Mouse (Mus musculus): ENCODE measurements around the gene Rps5. TPM values are rescaled to one million over a fixed set of nuclear protein-coding genes. Genes with fewer than 3 reads are reported as not detected.
"Not testable (repeated sequence)": the region's sequence is repeated elsewhere in the genome, so short reads cannot be mapped to it uniquely, and the experiment has no call there.

Gene Rps5
- 660 and 762 TPM in 2 replicates for polyA plus RNA-seq (2014; fragmentation: Nextera tagmentation; extraction: Ambion mirVana)

- Histone ChIP-seq H3K9me3 (ENCODE audit: control insufficient read depth, low read length) (no peaks in the 10 kb centered on the region), H3K27ac (replicated peaks in 1 of 2; ENCODE audit: control insufficient read depth in 1 of 2, insufficient read depth in 1 of 2, low read depth in 2 of 2, low read length in 2 of 2) (peak within 1 kb of the TSS; percentile 91), H3K4me1 (ENCODE audit: control insufficient read depth in 2 of 2, insufficient read depth in 2 of 2, low read length in 2 of 2) (peaks cover 2 to 11% of the 10 kb centered on the region in 2 experiments; a peak in 3 of 4 replicates), H3K4me3 (ENCODE audit: control insufficient read depth in 1 of 2, insufficient read depth in 1 of 2, low read depth in 1 of 2, low read length in 2 of 2) (peak within 1 kb of the TSS; percentile 83 to 86), H3K27me3 (ENCODE audit: control insufficient read depth, insufficient read depth, low read length) (no peaks in the 10 kb centered on the region), H3K4me2 (ENCODE audit: low read length) (peak within 1 kb of the TSS; percentile 93), H3K9ac (ENCODE audit: low read length) (peak within 1 kb of the TSS; percentile 91), H3K36me3 (ENCODE audit: control insufficient read depth, insufficient read depth, low read length) (peaks cover 39% of the 10 kb centered on the region)
- peak; percentile 99 for ATAC-seq (ENCODE audit: insufficient number of reproducible peaks, insufficient read depth, low FRiP score, low read depth)
- WGBS = under 1% methylated on average over 55 of the region's 55 CpGs
Observed at GRCm38 (mm10) chr7:12921705-12922465, at the start of gene Rps5. Gene Rps5, plus strand, starts transcription at chr7:12922290.

GRCm38 (mm10) chr7:12874301-12874700 is 47.8 kb upstream of the Rps5 start:
- Histone ChIP-seq H3K27ac (replicated peaks in 1 of 2; ENCODE audit: control insufficient read depth in 1 of 2, insufficient read depth in 1 of 2, low read depth in 2 of 2, low read length in 2 of 2) (no peak overlapping the region), H3K9ac (ENCODE audit: low read length) (no peak overlapping the region), H3K4me2 (ENCODE audit: low read length) (no peak overlapping the region), H3K4me1 (ENCODE audit: control insufficient read depth in 2 of 2, insufficient read depth in 2 of 2, low read length in 2 of 2) (no peaks in the 10 kb centered on the region), H3K27me3 (ENCODE audit: control insufficient read depth, insufficient read depth, low read length) (no peaks in the 10 kb centered on the region), H3K36me3 (ENCODE audit: control insufficient read depth, insufficient read depth, low read length) (no peaks in the 10 kb centered on the region), H3K4me3 (ENCODE audit: control insufficient read depth in 1 of 2, insufficient read depth in 1 of 2, low read depth in 1 of 2, low read length in 2 of 2) (no peak overlapping the region), H3K9me3 (ENCODE audit: control insufficient read depth, low read length) (peaks cover 4% of the 10 kb centered on the region; the same call in 1 of the 2 replicates)
- ATAC-seq (ENCODE audit: insufficient number of reproducible peaks, insufficient read depth, low FRiP score, low read depth) = no peak
- WGBS = 15% methylated on average over 3 of the region's 3 CpGs

DNA sequence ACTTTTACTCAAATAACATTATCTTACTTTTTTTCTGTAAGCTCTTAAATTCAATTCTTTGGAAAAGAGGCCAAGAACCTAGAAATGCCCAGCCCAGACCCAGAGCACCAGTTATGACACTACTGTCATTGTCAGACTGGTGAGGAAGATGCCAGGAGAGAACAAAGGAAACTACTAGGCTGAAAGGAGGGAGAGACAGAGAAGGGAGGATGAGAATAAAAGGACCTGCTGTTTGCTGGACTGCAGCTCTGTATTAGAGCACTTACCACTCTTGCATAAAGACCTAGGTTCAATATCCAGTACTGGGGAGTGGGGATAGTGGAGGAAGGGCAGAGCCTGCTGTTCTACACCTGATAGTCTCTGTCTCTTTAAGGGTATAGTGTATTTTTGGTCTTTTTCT is 42.1 kb upstream of the Rps5 start:
- Histone ChIP-seq H3K27me3 (ENCODE audit: control insufficient read depth, insufficient read depth, low read length) (no peaks in the 10 kb centered on the region), H3K4me1 (ENCODE audit: control insufficient read depth in 2 of 2, insufficient read depth in 2 of 2, low read length in 2 of 2) (peaks cover 2 to 6% of the 10 kb centered on the region in 2 experiments; a peak in 3 of 4 replicates), H3K9ac (ENCODE audit: low read length) (no peak overlapping the region), H3K27ac (replicated peaks in 1 of 2; ENCODE audit: control insufficient read depth in 1 of 2, insufficient read depth in 1 of 2, low read depth in 2 of 2, low read length in 2 of 2) (no peak overlapping the region), H3K4me2 (ENCODE audit: low read length) (no peak overlapping the region), H3K9me3 (ENCODE audit: control insufficient read depth, low read length) (no peaks in the 10 kb centered on the region), H3K36me3 (ENCODE audit: control insufficient read depth, insufficient read depth, low read length) (peaks cover 12% of the 10 kb centered on the region), H3K4me3 (ENCODE audit: control insufficient read depth in 1 of 2, insufficient read depth in 1 of 2, low read depth in 1 of 2, low read length in 2 of 2) (no peak overlapping the region)
- no peak for ATAC-seq (ENCODE audit: insufficient number of reproducible peaks, insufficient read depth, low FRiP score, low read depth)

- peaks cover 17% of the 10 kb centered on the region for H3K36me3 ChIP-seq (ENCODE audit: control insufficient read depth, insufficient read depth, low read length)
- peak overlapping the region; percentile 49 to 84 for H3K4me3 ChIP-seq (ENCODE audit: control insufficient read depth in 1 of 2, insufficient read depth in 1 of 2, low read depth in 1 of 2, low read length in 2 of 2)
- not testable (repeated sequence) for ATAC-seq (ENCODE audit: insufficient number of reproducible peaks, insufficient read depth, low FRiP score, low read depth); H3K27ac ChIP-seq (replicated peaks in 1 of 2; ENCODE audit: control insufficient read depth in 1 of 2, insufficient read depth in 1 of 2, low read depth in 2 of 2, low read length in 2 of 2); H3K27me3 ChIP-seq (ENCODE audit: control insufficient read depth, insufficient read depth, low read length); H3K9me3 ChIP-seq (ENCODE audit: control insufficient read depth, low read length); H3K4me1 ChIP-seq (ENCODE audit: control insufficient read depth in 2 of 2, insufficient read depth in 2 of 2, low read length in 2 of 2)
- WGBS = 44% methylated on average over 8 of the region's 8 CpGs
- 0 out of 2 replicates have a peak overlapping the region, but pooled peaks have one; percentile 34 for H3K9ac ChIP-seq (ENCODE audit: low read length)
- H3K4me2 ChIP-seq (ENCODE audit: low read length) = peak overlapping the region; percentile 90
Observed at GRCm38 (mm10) chr7:12880497-12880896, 41.6 kb upstream of the Rps5 start.

- H3K27ac ChIP-seq (replicated peaks in 1 of 2; ENCODE audit: control insufficient read depth in 1 of 2, insufficient read depth in 1 of 2, low read depth in 2 of 2, low read length in 2 of 2) = peak within 1 kb of the TSS in 1 of 2 experiments; percentile 25; a peak in 2 of 4 replicates
- ATAC-seq (ENCODE audit: insufficient number of reproducible peaks, insufficient read depth, low FRiP score, low read depth) = peak; percentile 98
- WGBS = 1% methylated on average over 35 of the region's 35 CpGs
Observed at GRCm38 (mm10) chr7:12880911-12881660, 41.0 kb upstream of the Rps5 start, which contains the start of gene Zfp128. Gene Zfp128, plus strand, starts transcription at chr7:12881177.

GRCm38 (mm10) chr7:12886563-12887266 is 35.4 kb upstream of the Rps5 start:
- Histone ChIP-seq H3K27me3 (ENCODE audit: control insufficient read depth, insufficient read depth, low read length) (no peaks in the 10 kb centered on the region), H3K9ac (ENCODE audit: low read length) (no peak overlapping the region), H3K36me3 (ENCODE audit: control insufficient read depth, insufficient read depth, low read length) (peaks cover 76% of the 10 kb centered on the region), H3K4me3 (ENCODE audit: control insufficient read depth in 1 of 2, insufficient read depth in 1 of 2, low read depth in 1 of 2, low read length in 2 of 2) (no peak overlapping the region), H3K9me3 (ENCODE audit: control insufficient read depth, low read length) (no peaks in the 10 kb centered on the region), H3K4me2 (ENCODE audit: low read length) (no peak overlapping the region), H3K27ac (replicated peaks in 1 of 2; ENCODE audit: control insufficient read depth in 1 of 2, insufficient read depth in 1 of 2, low read depth in 2 of 2, low read length in 2 of 2) (no peak overlapping the region), H3K4me1 (ENCODE audit: control insufficient read depth in 2 of 2, insufficient read depth in 2 of 2, low read length in 2 of 2) (peaks cover 0 to 3% of the 10 kb centered on the region in 2 experiments; a peak in 2 of 4 replicates)
- WGBS = 90% methylated on average over 12 of the region's 12 CpGs
- ATAC-seq (ENCODE audit: insufficient number of reproducible peaks, insufficient read depth, low FRiP score, low read depth) = no peak

More at GRCm38 (mm10) chr7:12880911-12881660, 41.0 kb upstream of the Rps5 start, which contains the start of gene Zfp128:
- H3K4me3 ChIP-seq (ENCODE audit: control insufficient read depth in 1 of 2, insufficient read depth in 1 of 2, low read depth in 1 of 2, low read length in 2 of 2) = peak within 1 kb of the TSS; percentile 75 to 84
- H3K9ac ChIP-seq (ENCODE audit: low read length) = peak within 1 kb of the TSS; percentile 86
- no peaks in the 10 kb centered on the region for H3K9me3 ChIP-seq (ENCODE audit: control insufficient read depth, low read length)
- no peaks in the 10 kb centered on the region for H3K27me3 ChIP-seq (ENCODE audit: control insufficient read depth, insufficient read depth, low read length)
- H3K36me3 ChIP-seq (ENCODE audit: control insufficient read depth, insufficient read depth, low read length) = peaks cover 23% of the 10 kb centered on the region
- peaks cover 2 to 6% of the 10 kb centered on the region in 2 experiments; a peak in 3 of 4 replicates for H3K4me1 ChIP-seq (ENCODE audit: control insufficient read depth in 2 of 2, insufficient read depth in 2 of 2, low read length in 2 of 2)
- H3K4me2 ChIP-seq (ENCODE audit: low read length) = peak within 1 kb of the TSS; percentile 90

- Histone ChIP-seq H3K27ac (replicated peaks in 1 of 2; ENCODE audit: control insufficient read depth in 1 of 2, insufficient read depth in 1 of 2, low read depth in 2 of 2, low read length in 2 of 2) (no peak overlapping the region), H3K4me3 (ENCODE audit: control insufficient read depth in 1 of 2, insufficient read depth in 1 of 2, low read depth in 1 of 2, low read length in 2 of 2) (no peak overlapping the region), H3K4me2 (ENCODE audit: low read length) (no peak overlapping the region), H3K36me3 (ENCODE audit: control insufficient read depth, insufficient read depth, low read length) (peaks cover 82% of the 10 kb centered on the region), H3K9ac (ENCODE audit: low read length) (no peak overlapping the region), H3K9me3 (ENCODE audit: control insufficient read depth, low read length) (no peaks in the 10 kb centered on the region), H3K27me3 (ENCODE audit: control insufficient read depth, insufficient read depth, low read length) (no peaks in the 10 kb centered on the region), H3K4me1 (ENCODE audit: control insufficient read depth in 2 of 2, insufficient read depth in 2 of 2, low read length in 2 of 2) (no peaks in the 10 kb centered on the region; a peak in 1 of 4 replicates)
- WGBS = 92% methylated on average over 5 of the region's 5 CpGs
- ATAC-seq (ENCODE audit: insufficient number of reproducible peaks, insufficient read depth, low FRiP score, low read depth) = no peak
Observed at GRCm38 (mm10) chr7:12887585-12887984, 34.5 kb upstream of the Rps5 start.

Measured in heart, embryonic 14.5 days (tissue).